Mouse (Mus musculus) olfactory bulb, adult 2 months (tissue): Measurements from ENCODE around the gene Tspan10.

ENCODE experiments used
- CTCF ChIP-seq: fragments of 200-500 bp; IDR thresholded peaks from 2 replicates; pipeline ENCODE4 v1.5.1; 2012; ENCODE audit warnings: low read depth, mild to moderate bottlenecking, low read length, moderate library complexity; ENCODE audit not compliant: insufficient read depth
- POLR2A ChIP-seq: fragments of 200-500 bp; IDR thresholded peaks from 2 replicates; pipeline ENCODE4 v1.6.1; 2012; ENCODE audit warnings: mild to moderate bottlenecking, low read depth, low read length, moderate library complexity; ENCODE audit not compliant: insufficient read depth

GRCm38 (mm10) chr11:120404814-120405213, 37.6 kb upstream of the Tspan10 start:
- TF ChIP-seq CTCF (no peak), POLR2A (no peak)
